Mouse (Mus musculus): ENCODE data around the gene Clybl.

Clybl gene

GRCm38 (mm10) chr14:122233212-122233714, 51.8 kb downstream of the Clybl start:
- intact Hi-C loops (cut with DNase I): no loop called here

GRCm38 (mm10) chr14:122243874-122244273, 62.4 kb downstream of the Clybl start:
- intact Hi-C loops (cut with DNase I): no loop called here

- intact Hi-C loops (cut with DNase I): no loop called here
Observed at GRCm38 (mm10) chr14:122246919-122247859, 65.7 kb downstream of the Clybl start.

DNA sequence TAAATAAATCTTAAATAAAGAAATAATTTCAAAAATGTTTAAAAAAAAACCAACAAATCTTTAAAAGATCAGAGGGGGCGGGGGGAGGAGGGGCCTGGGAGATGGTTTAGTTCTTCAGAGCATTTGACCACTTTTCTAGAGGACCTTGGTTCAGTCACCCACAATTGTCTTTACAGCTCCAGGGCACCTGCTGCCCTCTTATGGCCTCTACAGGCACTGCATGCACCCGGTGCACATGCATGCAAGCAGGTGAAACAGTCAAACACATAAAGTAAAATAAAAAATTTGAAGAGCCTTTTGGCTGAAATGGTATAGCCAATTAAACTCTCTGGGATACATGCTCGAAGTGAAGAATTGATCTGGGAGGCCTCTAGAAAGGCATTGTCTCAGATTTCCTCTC, 67.6 kb downstream of the Clybl start:
- intact Hi-C loops (cut with DNase I): no loop called here

GRCm38 (mm10) chr14:122251346-122251745, 69.8 kb downstream of the Clybl start:
- intact Hi-C loops (cut with DNase I): no loop called here

GRCm38 (mm10) chr14:122255562-122256260, 74.2 kb downstream of the Clybl start:
- intact Hi-C loops (cut with DNase I): no loop called here

DNA sequence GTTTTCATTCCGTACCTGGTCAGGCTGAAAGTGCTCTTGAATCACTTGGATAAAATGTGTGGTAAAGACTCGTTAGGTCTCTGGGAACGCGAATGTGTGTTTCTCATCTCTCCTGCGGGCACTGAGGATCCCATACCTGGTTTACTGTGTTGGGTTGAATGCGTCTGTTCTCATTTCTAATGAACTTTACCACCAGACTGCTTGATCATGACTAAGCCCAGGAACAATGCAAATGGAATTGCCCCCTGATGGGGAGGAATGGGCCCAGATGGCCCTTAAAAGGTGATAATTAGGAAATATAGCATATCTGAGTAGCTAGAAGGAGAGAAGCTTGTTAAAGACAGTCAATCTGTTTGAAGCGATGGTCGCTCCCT, 74.7 kb downstream of the Clybl start:
- intact Hi-C loops (cut with DNase I): no loop called here

DNA sequence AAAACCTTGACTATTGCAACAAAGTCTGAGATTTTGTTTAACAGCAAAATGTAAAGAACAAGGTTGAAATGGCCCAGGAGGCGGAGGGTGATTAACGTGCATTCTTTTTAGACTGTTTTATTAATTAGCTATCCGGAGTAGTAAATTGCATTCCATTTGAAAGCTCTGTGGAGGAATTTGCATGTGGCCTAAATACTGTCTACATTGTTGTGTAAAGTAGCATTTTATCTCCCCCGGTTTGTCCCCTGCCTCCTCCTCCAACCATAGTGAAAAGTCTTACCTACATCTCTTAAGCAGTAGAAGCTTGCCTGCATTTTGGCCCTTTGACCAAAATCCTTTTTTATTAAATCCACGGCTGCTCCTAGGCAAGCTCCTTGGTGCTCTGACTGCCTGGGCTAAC, 76.8 kb downstream of the Clybl start:
- intact Hi-C loops (cut with DNase I): no loop called here

DNA sequence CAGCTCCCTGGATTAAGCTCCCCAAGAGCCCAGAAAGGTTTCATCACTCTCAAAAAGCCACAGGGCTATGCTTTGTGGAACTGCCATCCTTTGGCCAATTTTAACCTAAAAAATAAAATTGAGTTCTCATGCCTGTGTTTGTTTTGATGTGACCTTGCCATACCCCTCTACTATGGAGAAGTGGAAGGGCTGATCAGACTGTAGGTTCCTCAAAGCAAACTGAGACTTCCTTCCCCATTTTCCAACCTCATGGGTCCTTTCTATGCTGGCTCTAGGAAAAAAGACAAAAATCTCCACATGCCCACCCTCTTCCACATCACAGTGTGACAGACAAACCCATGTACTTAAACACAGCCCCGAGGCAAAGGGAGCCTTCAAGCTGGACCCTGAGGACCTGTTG, 79.7 kb downstream of the Clybl start:
- intact Hi-C loops (cut with DNase I): no loop called here

DNA sequence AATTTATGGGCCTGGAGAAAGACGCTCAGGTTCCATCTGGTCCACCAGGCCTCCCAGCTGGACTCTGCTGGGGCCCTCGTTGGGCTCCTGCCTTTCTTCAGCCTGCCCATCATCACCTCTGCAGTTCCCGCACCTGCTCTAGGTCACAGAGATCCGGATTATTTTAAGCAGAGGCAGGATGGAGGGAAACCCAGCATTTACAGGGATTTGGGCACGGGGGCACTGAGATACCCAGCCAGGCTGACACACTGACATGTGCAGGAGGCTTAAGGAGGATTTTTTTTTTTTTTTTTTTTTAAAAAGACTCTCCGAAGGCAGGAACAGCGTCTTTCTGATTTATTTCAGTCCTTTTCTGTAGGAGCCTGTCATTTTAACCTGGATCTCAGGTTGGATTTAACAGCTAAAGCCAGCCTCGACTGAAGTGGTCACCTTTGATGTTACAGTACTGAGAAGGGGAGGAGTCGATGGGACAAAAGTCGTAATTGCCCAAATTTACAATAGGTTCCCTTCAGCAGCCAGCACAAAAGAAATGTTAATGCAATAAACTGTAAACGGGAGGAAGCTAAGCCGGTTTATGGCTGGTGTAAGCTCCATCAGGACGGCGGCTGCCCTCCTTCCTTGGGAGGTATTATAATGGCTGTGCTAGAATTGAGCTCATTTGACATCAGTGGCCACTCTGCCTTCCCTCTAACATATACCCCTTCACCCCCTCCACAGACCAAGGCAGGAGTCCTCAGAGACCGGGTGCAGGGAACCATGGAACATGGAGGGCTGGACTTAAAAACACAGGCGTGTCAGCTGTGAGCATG, 81.6 kb downstream of the Clybl start:
- intact Hi-C loops (cut with DNase I): no loop called here

- intact Hi-C loops (cut with DNase I): no loop called here
Observed at GRCm38 (mm10) chr14:122265214-122265613, 83.7 kb downstream of the Clybl start.

DNA sequence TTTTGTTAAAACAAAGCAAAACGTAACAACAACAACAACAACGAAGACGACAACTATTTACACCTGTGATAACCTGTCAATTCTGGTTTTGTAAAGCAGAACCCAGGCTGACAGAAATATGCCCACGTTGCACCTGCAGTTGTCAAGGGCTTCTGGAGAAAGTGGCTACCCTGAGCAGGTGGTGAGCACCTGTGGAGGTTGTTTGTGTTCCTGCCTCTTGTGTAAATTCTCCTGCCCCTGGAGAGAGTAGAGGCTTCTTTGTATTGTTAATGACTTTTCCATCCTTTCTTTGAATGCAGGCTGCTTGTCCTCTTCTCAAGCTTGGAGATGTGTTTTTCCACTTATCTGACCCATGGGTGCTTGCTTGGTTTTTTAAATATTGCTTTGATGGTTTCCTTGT, 86.1 kb downstream of the Clybl start:
- intact Hi-C loops (cut with DNase I): no loop called here

GRCm38 (mm10) chr14:122271104-122271746, 89.7 kb downstream of the Clybl start:
- intact Hi-C loops (cut with DNase I): no loop called here

DNA sequence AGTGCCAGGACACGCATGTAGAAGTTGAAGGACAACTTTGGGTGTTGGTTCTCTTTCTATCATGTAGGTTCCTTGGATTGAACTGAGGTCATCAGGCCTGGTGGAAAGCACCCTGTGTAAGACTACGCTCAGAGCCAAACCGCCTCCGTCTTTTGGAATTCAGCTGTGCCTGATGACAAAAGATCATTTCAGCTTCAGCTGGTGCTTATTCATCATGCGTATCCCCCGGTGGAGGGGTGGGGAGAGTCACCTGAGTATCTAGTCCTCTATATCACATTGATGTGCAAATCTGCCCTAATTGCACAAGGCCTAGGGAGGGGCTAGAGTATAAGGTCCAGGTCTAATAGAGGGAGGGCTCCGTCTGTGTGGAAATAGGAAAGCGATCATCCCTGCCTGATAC, 95.6 kb downstream of the Clybl start:
- intact Hi-C loops (cut with DNase I): no loop called here

GRCm38 (mm10) chr14:122279462-122280308, 98.2 kb downstream of the Clybl start:
- intact Hi-C loops (cut with DNase I): no loop called here

GRCm38 (mm10) chr14:122280309-122281071, 99.0 kb downstream of the Clybl start:
- intact Hi-C loops (cut with DNase I): no loop called here

- intact Hi-C loops (cut with DNase I): no loop called here
Observed at GRCm38 (mm10) chr14:122281072-122281634, 99.6 kb downstream of the Clybl start.

DNA sequence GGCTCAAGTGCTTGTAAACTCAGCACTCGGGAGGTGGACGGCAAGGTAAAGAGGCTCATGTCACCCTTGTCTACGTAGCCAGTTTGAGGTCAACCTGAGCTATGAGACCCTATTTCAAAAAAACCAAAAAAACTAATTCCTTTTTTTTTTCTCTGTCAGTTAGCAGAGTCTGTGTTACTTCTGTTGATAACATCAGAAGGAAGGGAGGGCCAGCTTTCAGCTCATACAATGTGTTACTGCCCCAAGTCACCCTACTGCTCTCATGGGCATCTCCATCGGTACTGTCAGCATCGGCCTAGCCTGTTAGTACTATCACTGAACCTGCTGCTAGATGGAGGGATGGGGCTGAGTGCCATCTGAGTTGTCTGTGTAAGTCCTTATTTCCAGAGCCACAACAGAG, 102.5 kb downstream of the Clybl start:
- intact Hi-C loops (cut with DNase I): no loop called here

GRCm38 (mm10) chr14:122296399-122296798, 114.9 kb downstream of the Clybl start:
- intact Hi-C loops (cut with DNase I): no loop called here
